Mouse (Mus musculus) limb, embryonic 11.5 days (tissue): ENCODE measurements around the gene Stoml2. TPM values are rescaled to one million over a fixed set of nuclear protein-coding genes. Genes with fewer than 3 reads are reported as not detected.

Source experiments
- ATAC-seq: fragments of 200-750 bp; cut with Nextera tagmentation; 2 replicates; pipeline ENCODE4 v1.8.0; 2017; ENCODE audit warnings: low read depth; ENCODE audit not compliant: insufficient number of reproducible peaks, low FRiP score, low TSS enrichment
- DNase-seq: peaks from one replicate; pipeline ENCODE4 v3.0.0-alpha.2; 2015; ENCODE audit warnings: low spot score
- H3K27ac ChIP-seq: fragments of 300-500 bp; sonication (generic); replicated peaks from 2 replicates; pipeline ENCODE4 v1.5.1; 2014; ENCODE audit warnings: low read depth, mild to moderate bottlenecking, low read length
- H3K27me3 ChIP-seq: fragments of 300-500 bp; sonication (generic); 2 replicates; pipeline ENCODE4 v1.6.1; 2014; ENCODE audit warnings: mild to moderate bottlenecking, low read length, mixed read lengths; ENCODE audit not compliant: control insufficient read depth, insufficient read depth
- H3K36me3 ChIP-seq: fragments of 300-500 bp; sonication (generic); 2 replicates; pipeline ENCODE4 v1.6.1; 2014; ENCODE audit warnings: mild to moderate bottlenecking, low read length, moderate library complexity, mixed read lengths; ENCODE audit not compliant: control insufficient read depth, insufficient read depth
- H3K4me1 ChIP-seq: fragments of 300-500 bp; sonication (generic); 2 replicates; pipeline ENCODE4 v1.6.1; 2014; ENCODE audit warnings: low read length, mixed read lengths; ENCODE audit not compliant: control insufficient read depth, insufficient read depth
- H3K4me2 ChIP-seq: fragments of 300-500 bp; sonication (generic); 2 replicates; pipeline ENCODE4 v1.6.1; 2014; ENCODE audit warnings: low read depth, mild to moderate bottlenecking, moderate library complexity; ENCODE audit not compliant: severe bottlenecking
- H3K4me3 ChIP-seq: fragments of 300-500 bp; sonication (generic); 2 replicates; pipeline ENCODE4 v1.5.1; 2014; ENCODE audit warnings: low read depth, low read length
- H3K9ac ChIP-seq: fragments of 300-500 bp; sonication (generic); 2 replicates; pipeline ENCODE4 v1.6.1; 2014; ENCODE audit warnings: mild to moderate bottlenecking, low read length
- H3K9me3 ChIP-seq: fragments of 300-500 bp; sonication (generic); 2 replicates; pipeline ENCODE4 v1.6.1; 2016; ENCODE audit warnings: low read length; ENCODE audit not compliant: control insufficient read depth
- WGBS: fragments of 180-500 bp; shearing (Covaris S2); extraction: QIAGEN DNeasy Blood & Tissue Kit; methylation state at CpG from one replicate; pipeline ENCODE4 v1.1.7; 2014; 5-methylcytosine and 5-hydroxymethylcytosine counted together
- polyA plus RNA-seq: library from polyadenylated mRNA; unstranded; fragments of >200 nt; fragmentation: Nextera tagmentation; extraction: Ambion mirVana; gene quantifications from 2 replicates; pipeline ENCODE4 v1.2.1, GENCODE M21; 2014

The Stoml2 gene
- polyA plus RNA-seq, 1 experiment from 2014 or later: 426 TPM

DNA sequence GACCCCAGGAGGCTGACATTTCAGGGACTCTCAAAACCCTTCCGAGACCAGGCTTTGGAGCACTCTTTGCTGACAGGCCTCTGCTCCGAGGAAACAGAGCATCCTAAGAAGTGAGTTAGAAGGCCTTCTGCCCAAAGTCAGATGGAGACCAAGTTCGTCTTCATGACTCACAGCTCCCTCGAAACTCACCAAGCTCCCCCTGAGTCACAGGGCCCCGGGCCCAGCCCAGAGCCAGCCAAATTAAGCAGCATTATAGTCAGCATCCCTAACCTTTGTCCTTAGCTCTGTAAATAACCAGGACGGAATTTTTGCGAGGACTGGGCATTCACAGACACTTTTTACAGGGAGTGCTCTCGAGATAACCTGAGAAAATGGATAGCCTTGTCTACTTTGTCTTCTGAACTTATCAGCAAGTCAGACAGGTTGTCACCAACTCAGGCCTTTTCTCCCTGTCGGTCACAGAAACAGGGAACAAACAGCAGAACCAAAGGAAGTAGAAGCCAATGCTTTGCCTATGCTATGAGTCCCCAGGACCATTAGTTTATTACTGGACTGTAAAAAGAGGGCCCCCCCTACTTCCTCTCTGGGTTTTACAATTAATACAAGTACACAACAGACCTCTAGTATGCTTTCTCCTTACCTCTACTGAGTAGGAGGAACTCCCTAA lies 9.5 kb upstream of the Stoml2 start:
- H3K4me2 ChIP-seq: no peak overlapping the region
- no peaks in the 10 kb centered on the region for H3K27me3 ChIP-seq
- H3K36me3 ChIP-seq: no peaks in the 10 kb centered on the region
- H3K4me1 ChIP-seq: peaks cover 20% of the 10 kb centered on the region
- no peaks in the 10 kb centered on the region for H3K9me3 ChIP-seq
- DNase-seq (no peak), ATAC-seq (no peak)
- no peak overlapping the region for H3K9ac ChIP-seq
- no peak overlapping the region for H3K27ac ChIP-seq
- 67% methylated on average over 9 of the region's 9 CpGs for WGBS
- H3K4me3 ChIP-seq: no peak overlapping the region

DNA sequence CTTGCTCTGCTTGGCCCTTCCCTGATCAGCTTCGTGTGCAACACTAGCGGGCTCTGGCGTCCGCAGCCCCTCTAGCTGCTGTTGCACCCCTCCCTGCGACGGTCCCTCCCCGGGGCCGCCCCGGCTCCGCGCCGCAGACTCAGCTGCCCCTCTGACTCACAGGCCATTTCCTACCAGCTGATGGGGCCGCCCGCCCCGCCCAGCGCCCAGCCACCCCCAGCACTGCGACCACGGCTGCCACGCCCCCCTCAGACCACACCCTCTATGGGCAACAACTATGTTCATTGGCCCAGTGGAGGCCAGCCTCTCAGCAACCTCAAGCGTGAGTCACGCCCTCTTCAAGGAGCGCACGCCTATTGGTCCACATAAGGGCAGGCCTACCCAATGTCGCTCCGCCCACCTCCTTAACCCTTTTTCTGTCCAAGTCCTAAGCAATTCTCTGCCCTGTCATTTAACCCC lies 8.6 kb upstream of the Stoml2 start:
- 0% methylated on average over 25 of the region's 25 CpGs for WGBS
- 0 out of 2 replicates have a peak overlapping the region, but pooled peaks have one; percentile 1 for H3K27ac ChIP-seq
- H3K27me3 ChIP-seq: no peaks in the 10 kb centered on the region
- ATAC-seq (peak; percentile 97), DNase-seq (peak; percentile 94)
- no peaks in the 10 kb centered on the region for H3K9me3 ChIP-seq
- H3K4me3 ChIP-seq: peak overlapping the region; percentile 50
- peak overlapping the region; percentile 89 for H3K4me2 ChIP-seq
- no peaks in the 10 kb centered on the region for H3K36me3 ChIP-seq
- H3K9ac ChIP-seq: peak overlapping the region; percentile 64
- H3K4me1 ChIP-seq: peaks cover 19% of the 10 kb centered on the region

DNA sequence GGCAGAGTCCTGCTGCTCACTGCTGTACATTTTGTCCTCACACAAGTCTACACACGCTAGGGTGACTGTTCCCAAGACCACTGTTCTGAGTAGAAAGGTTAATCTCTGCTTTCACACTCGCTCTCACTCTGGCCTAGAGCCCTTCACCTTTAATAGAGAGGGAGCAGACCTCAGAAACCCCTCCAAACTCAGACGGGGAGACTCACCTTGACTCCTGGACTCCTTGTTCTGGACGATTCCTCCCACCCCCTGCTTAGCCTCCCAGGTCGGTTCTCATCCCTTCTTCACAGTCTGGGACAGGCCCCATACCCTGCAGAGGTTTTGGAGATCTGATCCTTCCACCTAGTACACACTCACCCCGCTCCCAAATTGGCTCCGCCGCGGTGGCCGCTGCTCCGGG lies 8.1 kb upstream of the Stoml2 start:
- peaks cover 15% of the 10 kb centered on the region for H3K4me1 ChIP-seq
- H3K27ac ChIP-seq: 0 out of 2 replicates have a peak overlapping the region, but pooled peaks have one; percentile 1
- no peak; the same call in 1 of the 2 replicates for ATAC-seq
- H3K9me3 ChIP-seq: no peaks in the 10 kb centered on the region
- H3K27me3 ChIP-seq: no peaks in the 10 kb centered on the region
- peak overlapping the region; percentile 50 for H3K4me3 ChIP-seq
- DNase-seq: no peak
- peak overlapping the region; percentile 64 for H3K9ac ChIP-seq
- WGBS: 3% methylated on average over 11 of the region's 11 CpGs
- H3K4me2 ChIP-seq: peak overlapping the region; percentile 89
- H3K36me3 ChIP-seq: no peaks in the 10 kb centered on the region

DNA sequence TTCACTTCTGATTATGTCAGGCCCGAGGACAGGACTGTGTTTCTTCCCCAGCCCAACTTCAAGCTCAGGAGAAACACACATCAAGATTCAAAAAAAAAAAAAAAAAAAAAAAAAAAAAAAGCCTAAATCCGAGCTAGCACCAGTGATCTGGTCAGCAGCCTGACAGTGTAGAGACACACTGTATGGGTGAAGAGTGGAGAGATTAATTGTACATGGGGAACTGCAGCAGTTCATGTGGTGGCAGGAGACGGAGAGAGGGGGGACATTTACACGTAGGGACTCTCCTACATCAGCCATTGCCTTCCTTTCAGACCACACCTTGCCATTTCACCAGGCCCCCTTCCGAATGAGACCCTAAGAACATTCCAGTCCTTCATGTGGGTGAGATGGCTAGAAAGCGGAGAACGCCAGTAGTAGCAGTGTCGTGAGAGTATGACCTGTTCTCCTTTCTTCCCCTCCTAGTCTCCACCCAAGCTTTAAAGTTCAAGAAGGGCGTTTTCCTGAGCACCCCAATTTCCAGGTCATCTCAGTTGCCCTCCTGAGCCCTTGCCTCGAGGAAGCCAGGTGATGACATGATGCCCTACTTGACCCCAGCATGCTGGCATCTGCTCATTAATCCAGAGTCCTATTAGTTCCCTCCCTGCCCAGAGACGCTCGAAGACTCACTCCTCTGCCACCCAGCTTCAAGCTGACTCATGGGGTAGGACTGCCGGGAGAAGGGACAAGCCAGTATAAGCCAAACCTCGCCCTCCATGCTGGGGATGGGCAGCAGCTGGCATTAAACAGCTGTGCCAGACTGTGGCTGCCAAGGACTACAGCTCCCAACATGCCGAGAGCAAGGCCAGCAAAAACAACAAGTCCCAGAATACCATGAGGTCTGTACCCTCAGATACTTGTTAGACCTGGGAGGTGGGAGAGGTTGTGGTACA lies 7.3 kb upstream of the Stoml2 start:
- no peak overlapping the region for H3K27ac ChIP-seq
- 57% methylated on average over 15 of the region's 15 CpGs for WGBS

DNA sequence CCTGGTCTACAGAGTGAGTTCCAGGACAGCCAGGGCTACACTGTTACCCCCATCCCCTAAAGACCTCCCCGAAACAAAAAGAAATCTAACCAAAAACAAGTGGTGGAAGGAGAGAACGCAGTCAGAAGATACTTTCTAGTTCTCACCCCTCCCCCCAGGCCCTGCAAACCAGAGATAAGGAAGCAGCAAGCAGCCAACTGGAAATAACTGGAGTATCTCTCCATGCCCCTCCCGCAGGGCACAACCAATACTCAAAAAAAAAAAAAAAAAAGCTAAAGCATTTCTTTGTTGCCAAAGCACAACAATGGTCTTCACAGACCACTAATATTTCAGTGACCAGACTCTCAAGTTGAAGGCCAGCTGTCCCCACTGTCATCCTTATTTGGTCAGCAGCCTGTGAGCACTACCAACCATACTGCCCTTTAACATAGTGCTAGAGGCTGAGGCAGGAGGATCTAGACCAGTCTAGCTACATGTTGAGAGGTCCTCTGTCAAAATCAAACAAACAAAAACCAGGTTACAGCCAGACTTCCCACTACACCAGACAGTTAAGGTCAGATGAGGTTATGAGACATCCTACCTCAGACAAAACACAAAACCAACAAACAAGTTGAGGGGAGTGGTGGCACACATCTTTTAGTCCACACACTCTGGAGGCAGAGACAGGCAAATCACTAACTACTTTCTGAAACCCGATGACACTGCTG lies 6.5 kb upstream of the Stoml2 start:
- ATAC-seq (no peak), DNase-seq (no peak)
- no peak overlapping the region for H3K9ac ChIP-seq
- peaks cover 8% of the 10 kb centered on the region for H3K4me1 ChIP-seq
- no peaks in the 10 kb centered on the region for H3K9me3 ChIP-seq
- H3K27me3 ChIP-seq: no peaks in the 10 kb centered on the region
- no peak overlapping the region for H3K4me3 ChIP-seq
- WGBS: 68% methylated on average over 4 of the region's 4 CpGs
- H3K27ac ChIP-seq: no peak overlapping the region
- H3K4me2 ChIP-seq: no peak overlapping the region
- no peaks in the 10 kb centered on the region for H3K36me3 ChIP-seq

More for the DNA sequence above, 7.3 kb upstream of the Stoml2 start:
- DNase-seq (peak; percentile 20), ATAC-seq (no peak)
- H3K36me3 ChIP-seq: no peaks in the 10 kb centered on the region
- H3K4me1 ChIP-seq: peaks cover 8% of the 10 kb centered on the region
- H3K4me3 ChIP-seq: peak overlapping the region; percentile 50
- H3K9ac ChIP-seq: no peak overlapping the region; the same call in 1 of the 2 replicates
- no peaks in the 10 kb centered on the region for H3K9me3 ChIP-seq
- peak overlapping the region; percentile 89 for H3K4me2 ChIP-seq
- H3K27me3 ChIP-seq: no peaks in the 10 kb centered on the region

DNA sequence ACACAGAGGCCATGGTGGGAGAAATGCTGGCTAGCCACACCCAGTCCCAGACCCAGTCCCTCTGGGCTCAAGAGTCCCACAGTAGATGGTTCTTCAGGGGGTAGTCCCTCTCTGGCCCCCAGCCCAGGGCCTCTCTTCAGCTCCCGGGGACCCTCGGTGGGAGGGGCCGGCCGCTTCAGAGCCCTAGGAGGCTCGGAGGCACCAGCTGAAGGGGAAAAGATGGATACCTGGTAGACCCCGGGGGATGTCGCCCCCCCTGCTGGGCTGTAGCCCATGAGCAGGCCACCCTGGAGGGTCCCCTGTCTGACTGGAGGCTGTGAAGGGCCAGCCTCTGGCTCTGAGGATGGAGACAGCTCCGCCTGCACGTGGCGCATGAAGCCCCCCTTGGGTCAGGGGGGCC lies 4.8 kb upstream of the Stoml2 start:
- ATAC-seq (no peak), DNase-seq (no peak)
- H3K27me3 ChIP-seq: no peaks in the 10 kb centered on the region
- no peak overlapping the region for H3K4me3 ChIP-seq
- H3K27ac ChIP-seq: no peak overlapping the region
- WGBS: 93% methylated on average over 10 of the region's 10 CpGs
- no peak overlapping the region for H3K4me2 ChIP-seq
- H3K4me1 ChIP-seq: peaks cover 11% of the 10 kb centered on the region
- no peaks in the 10 kb centered on the region for H3K9me3 ChIP-seq
- H3K36me3 ChIP-seq: no peaks in the 10 kb centered on the region
- no peak overlapping the region for H3K9ac ChIP-seq

DNA sequence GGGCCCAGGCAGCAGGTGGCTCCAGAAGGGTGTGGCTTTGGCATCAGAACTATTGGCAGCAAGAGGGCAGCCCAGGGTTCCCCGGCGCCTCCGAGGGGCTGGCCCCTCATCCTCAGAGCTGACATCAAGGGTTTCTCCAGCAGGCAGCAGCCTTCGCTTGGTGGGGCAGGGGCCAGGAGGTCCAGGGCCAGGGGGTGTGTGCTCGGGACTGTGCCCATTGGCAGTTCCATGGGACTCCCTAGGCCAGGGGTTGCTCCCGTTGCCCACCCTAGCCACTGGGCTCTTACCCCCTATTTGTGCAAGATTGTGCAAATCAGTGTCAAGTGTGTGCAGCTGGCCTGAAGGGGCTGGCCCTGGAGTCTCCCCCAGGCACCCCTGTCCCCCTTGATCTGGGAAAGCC lies 4.3 kb upstream of the Stoml2 start:
- WGBS: 84% methylated on average over 6 of the region's 6 CpGs
- no peak overlapping the region for H3K27ac ChIP-seq
- H3K4me3 ChIP-seq: no peak overlapping the region
- no peak for ATAC-seq
- no peak overlapping the region for H3K9ac ChIP-seq
- no peak overlapping the region for H3K4me2 ChIP-seq
- H3K36me3 ChIP-seq: no peaks in the 10 kb centered on the region
- DNase-seq: no peak
- H3K4me1 ChIP-seq: peaks cover 11% of the 10 kb centered on the region
- no peaks in the 10 kb centered on the region for H3K9me3 ChIP-seq
- no peaks in the 10 kb centered on the region for H3K27me3 ChIP-seq

DNA sequence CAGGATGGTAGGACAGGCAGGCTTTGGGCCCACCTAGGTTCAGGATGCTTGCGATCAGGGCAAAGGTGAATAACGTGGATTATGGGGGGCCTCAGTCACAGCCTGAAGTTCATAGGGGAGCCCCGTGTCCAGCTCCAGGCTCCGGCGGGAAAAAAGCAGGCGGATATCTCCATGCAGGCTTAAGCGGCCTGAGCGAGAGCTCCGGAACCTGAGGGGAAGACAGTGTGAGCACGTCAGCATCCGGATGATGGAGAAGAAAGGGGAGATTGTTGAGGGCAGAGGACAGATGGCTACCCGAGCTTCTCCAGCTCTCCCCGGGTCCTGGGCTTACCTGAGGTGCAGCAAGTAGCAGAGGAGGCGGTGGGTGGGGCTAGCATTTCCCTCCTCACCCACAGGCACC lies 2.0 kb upstream of the Stoml2 start:
- no peak for ATAC-seq
- no peak overlapping the region for H3K27ac ChIP-seq
- WGBS: 81% methylated on average over 14 of the region's 14 CpGs
- H3K9me3 ChIP-seq: no peaks in the 10 kb centered on the region
- no peak overlapping the region for H3K4me2 ChIP-seq
- H3K27me3 ChIP-seq: no peaks in the 10 kb centered on the region
- no peak overlapping the region for H3K4me3 ChIP-seq
- no peak overlapping the region for H3K9ac ChIP-seq
- DNase-seq: no peak
- H3K4me1 ChIP-seq: peaks cover 6% of the 10 kb centered on the region; the same call in 1 of the 2 replicates
- peaks cover 4% of the 10 kb centered on the region; the same call in 1 of the 2 replicates for H3K36me3 ChIP-seq
